Mouse (Mus musculus) small intestine, adult 2 months (tissue): ENCODE results near the gene Olfr522.

Experiments
- CTCF ChIP-seq: fragments of 200-500 bp; IDR thresholded peaks from 2 replicates; pipeline ENCODE4 v1.5.1; 2012; ENCODE audit warnings: low read depth, mild to moderate bottlenecking, control low read depth, inconsistent platforms, low read length, moderate library complexity, mixed read lengths; ENCODE audit not compliant: insufficient replicate concordance, insufficient read length; ENCODE audit errors: extremely low read depth
- POLR2A ChIP-seq: fragments of 200-500 bp; IDR thresholded peaks from 2 replicates; pipeline ENCODE4 v1.6.1; 2012; ENCODE audit warnings: low read depth, mild to moderate bottlenecking, control low read depth, inconsistent platforms, low read length, moderate library complexity

- TF ChIP-seq CTCF (no peak), POLR2A (no peak)
Measured at GRCm38 (mm10) chr7:140115583-140116328, 48.8 kb downstream of the Olfr522 start, which contains the start of gene Paox.
